In the genomic region with DNA sequence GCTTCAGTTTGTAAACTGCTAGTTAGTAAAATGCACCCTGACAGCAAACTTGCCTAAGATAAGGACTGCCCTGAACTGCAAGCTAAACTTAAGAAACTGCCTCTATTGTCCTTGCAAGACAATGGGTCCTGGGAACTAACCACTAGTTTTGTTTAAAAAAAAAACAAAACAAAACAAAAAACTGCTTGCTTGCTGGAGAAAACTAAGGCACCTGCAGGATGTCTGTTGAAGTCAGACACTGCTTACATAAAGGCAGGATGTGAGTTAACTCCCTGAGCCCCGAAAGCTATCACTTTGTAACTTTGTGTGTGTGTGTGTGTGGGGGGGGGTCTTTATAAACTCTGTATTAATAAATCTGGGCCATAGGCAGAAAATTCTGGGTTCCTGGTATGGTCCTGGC, we compare ENCODE assay signal across 27 mouse cellular contexts. TPM values are rescaled to one million over a fixed set of nuclear protein-coding genes. Genes with fewer than 3 reads are reported as not detected.
A peak's percentile ranks its signal among the peaks of the same experiment; 100 is the strongest.
DNase-seq lines count a peak whose midpoint lies in the region; ATAC-seq and TF ChIP-seq lines count a peak whose summit lies in the region.
"Had no signal": no experiment of that assay in that cellular context is flagged by ENCODE, and none has a peak within 500 bp of the region (broad histone marks: within the 10 kb centered on the region; RNA-seq: fewer than 3 reads in every experiment).

No protein-coding gene starts in this region.

- WGBS in forebrain, embryonic 10.5 days = 90% methylated on average over 1 of the region's 1 CpGs
- WGBS in forebrain, embryonic 12.5 days = 85% methylated on average over 1 of the region's 1 CpGs
- 93% methylated on average over 1 of the region's 1 CpGs for WGBS in midbrain, embryonic 11.5 days
- 75% methylated on average over 1 of the region's 1 CpGs for WGBS in midbrain, postnatal 0 days

- no peak for TF ChIP-seq CTCF in midbrain, postnatal 0 days (IDR thresholded peaks at IDR 0.05)

- peaks cover 16% of the 10 kb centered on the region for H3K36me3 ChIP-seq in forebrain, embryonic 10.5 days (replicated peaks)
- peaks cover 12% of the 10 kb centered on the region for H3K36me3 ChIP-seq in forebrain, embryonic 12.5 days (replicated peaks)
- H3K36me3 ChIP-seq in midbrain, embryonic 11.5 days (ENCODE audit: control insufficient read depth, insufficient read depth, low read length) = peaks cover 2% of the 10 kb centered on the region
- H3K36me3 ChIP-seq in midbrain, postnatal 0 days (ENCODE audit: insufficient read depth, low read length) = peaks cover 7% of the 10 kb centered on the region

- H3K9ac ChIP-seq in forebrain, embryonic 12.5 days = no peak overlapping the region
- no peak overlapping the region for H3K9ac ChIP-seq in midbrain, embryonic 11.5 days (ENCODE audit: low read length)
- H3K9ac ChIP-seq in midbrain, postnatal 0 days (replicated peaks; ENCODE audit: low read length, poor library complexity, severe bottlenecking) = no peak overlapping the region
- H3K9ac ChIP-seq: heart, embryonic 13.5 days; intestine, embryonic 15.5 days; limb, embryonic 13.5 days; lung, embryonic 15.5 days; midbrain, embryonic 12.5 days had no signal

- H3K4me2 ChIP-seq in forebrain, embryonic 12.5 days = no peak overlapping the region
- H3K4me2 ChIP-seq in midbrain, embryonic 11.5 days = no peak overlapping the region
- H3K4me2 ChIP-seq in midbrain, postnatal 0 days (ENCODE audit: low read depth, low read length, poor library complexity, severe bottlenecking) = no peak overlapping the region
- H3K4me2 ChIP-seq: intestine, embryonic 15.5 days; limb, embryonic 13.5 days; liver, embryonic 11.5 days had no signal

- DNase-seq in forebrain, embryonic 10.5 days (ENCODE audit: extremely low spot score, low spot score) = no peak
- DNase-seq in midbrain, embryonic 11.5 days (ENCODE audit: low spot score, missing footprints) = peak; percentile 47
- no peak for DNase-seq in midbrain, postnatal 0 days (ENCODE audit: low spot score)
- peak; percentile 76 for DNase-seq in thymus, postnatal 0 days (ENCODE audit: low spot score)
- no peak for DNase-seq in thymus, postnatal 36 days
- no peak for DNase-seq in urinary bladder, postnatal 4 days (ENCODE audit: low spot score in 2 of 2)
- DNase-seq: adrenal gland, postnatal 14 days; cerebellum, adult 11 months; cerebellum, postnatal 36 days; heart, postnatal 14 days; kidney, adult 2 months; kidney, postnatal 36 days had no signal

- no peak for ATAC-seq in forebrain, embryonic 12.5 days (ENCODE audit: low FRiP score)
- ATAC-seq in midbrain, embryonic 11.5 days (ENCODE audit: low FRiP score) = no peak
- ATAC-seq in midbrain, postnatal 0 days (ENCODE audit: low FRiP score) = no peak
- ATAC-seq: CD4-positive, CD25-positive, alpha-beta regulatory T cell, adult 4 months; forebrain, embryonic 16.5 days; hindbrain, postnatal 0 days; intestine, embryonic 15.5 days had no signal

- 0 out of 2 replicates have a peak overlapping the region, but pooled peaks have one; percentile 14 for H3K4me3 ChIP-seq in forebrain, embryonic 10.5 days
- H3K4me3 ChIP-seq in forebrain, embryonic 12.5 days (replicated peaks) = no peak overlapping the region
- no peak overlapping the region for H3K4me3 ChIP-seq in midbrain, embryonic 11.5 days (ENCODE audit: low read depth, low read length)
- H3K4me3 ChIP-seq in midbrain, postnatal 0 days (ENCODE audit: low read depth, low read length) = no peak overlapping the region
- H3K4me3 ChIP-seq: heart, embryonic 13.5 days; intestine, embryonic 15.5 days; layer of hippocampus, adult 2 months; left cerebral cortex, adult 2 months; limb, embryonic 13.5 days; lung, embryonic 15.5 days; neural tube, embryonic 12.5 days had no signal

- H3K27ac ChIP-seq in forebrain, embryonic 10.5 days = no peak overlapping the region
- H3K27ac ChIP-seq in forebrain, embryonic 12.5 days = no peak overlapping the region
- H3K27ac ChIP-seq in midbrain, embryonic 11.5 days (ENCODE audit: low read depth, low read length) = no peak overlapping the region
- H3K27ac ChIP-seq in midbrain, postnatal 0 days (ENCODE audit: low read depth, low read length) = no peak overlapping the region
- H3K27ac ChIP-seq: heart, embryonic 13.5 days; hindbrain, postnatal 0 days; intestine, embryonic 15.5 days; left cerebral cortex, adult 2 months; limb, embryonic 13.5 days; lung, embryonic 15.5 days; neural tube, embryonic 12.5 days had no signal

- no peaks in the 10 kb centered on the region for H3K27me3 ChIP-seq in forebrain, embryonic 10.5 days (ENCODE audit: poor library complexity, severe bottlenecking)
- H3K27me3 ChIP-seq in forebrain, embryonic 12.5 days = no peaks in the 10 kb centered on the region
- no peaks in the 10 kb centered on the region for H3K27me3 ChIP-seq in midbrain, embryonic 11.5 days (ENCODE audit: control insufficient read depth, insufficient read depth, low read length)
- no peaks in the 10 kb centered on the region for H3K27me3 ChIP-seq in midbrain, postnatal 0 days (ENCODE audit: insufficient read depth, low read length)
- H3K27me3 ChIP-seq: heart, embryonic 13.5 days; intestine, embryonic 15.5 days; limb, embryonic 13.5 days; lung, embryonic 15.5 days; midbrain, embryonic 12.5 days; neural tube, embryonic 12.5 days had no signal

- peaks cover 39% of the 10 kb centered on the region for H3K4me1 ChIP-seq in forebrain, embryonic 10.5 days
- peaks cover 30% of the 10 kb centered on the region for H3K4me1 ChIP-seq in forebrain, embryonic 12.5 days
- peaks cover 8% of the 10 kb centered on the region for H3K4me1 ChIP-seq in midbrain, embryonic 11.5 days (ENCODE audit: control insufficient read depth, insufficient read depth, low read length)
- peaks cover 6% of the 10 kb centered on the region; the same call in 1 of the 2 replicates for H3K4me1 ChIP-seq in midbrain, postnatal 0 days (ENCODE audit: insufficient read depth, low read length)

- peaks cover 1% of the 10 kb centered on the region; the same call in 1 of the 2 replicates for H3K9me3 ChIP-seq in forebrain, embryonic 10.5 days
- H3K9me3 ChIP-seq in forebrain, embryonic 12.5 days = no peaks in the 10 kb centered on the region
- H3K9me3 ChIP-seq in midbrain, embryonic 11.5 days (ENCODE audit: control insufficient read depth, low read length) = no peaks in the 10 kb centered on the region
- no peaks in the 10 kb centered on the region for H3K9me3 ChIP-seq in midbrain, postnatal 0 days (ENCODE audit: low read length)
- H3K9me3 ChIP-seq: intestine, embryonic 15.5 days; limb, embryonic 13.5 days; lung, embryonic 15.5 days; midbrain, embryonic 12.5 days; neural tube, embryonic 12.5 days had no signal

RNA-seq across cellular contexts. Expression of a gene that starts 1.3 kb away (rescaled TPM):
- 30.6 and 33.0 TPM in 2 replicates for polyA plus RNA-seq in forebrain, embryonic 10.5 days (2016; fragmentation: Nextera tagmentation; extraction: Ambion mirVana)
- polyA plus RNA-seq in forebrain, embryonic 12.5 days (2016; fragmentation: Nextera tagmentation; extraction: Ambion mirVana) = 31.7 and 34.6 TPM in 2 replicates
- 32.1 and 34.4 TPM in 2 replicates for polyA plus RNA-seq in midbrain, embryonic 11.5 days (2014; fragmentation: Nextera tagmentation; extraction: Ambion mirVana)
- 36.1 and 42.6 TPM in 2 replicates for total RNA-seq in midbrain, postnatal 0 days (2014; rRNA removed)
- polyA plus RNA-seq in midbrain, postnatal 0 days (2015; fragmentation: Nextera tagmentation; extraction: Ambion mirVana) = 15.1 and 15.5 TPM in 2 replicates
- polyA plus RNA-seq in thymus, postnatal 0 days (2015; fragmentation: Nextera tagmentation; extraction: Ambion mirVana) = 6.6 and 7.0 TPM in 2 replicates

RNA-seq across cellular contexts. Expression of a gene that starts 28.3 kb away (rescaled TPM):
- 60.5 and 62.8 TPM in 2 replicates for polyA plus RNA-seq in forebrain, embryonic 10.5 days (2016; fragmentation: Nextera tagmentation; extraction: Ambion mirVana)
- polyA plus RNA-seq in forebrain, embryonic 12.5 days (2016; fragmentation: Nextera tagmentation; extraction: Ambion mirVana) = 67.7 and 74.1 TPM in 2 replicates
- polyA plus RNA-seq in midbrain, embryonic 11.5 days (2014; fragmentation: Nextera tagmentation; extraction: Ambion mirVana) = 36.5 and 39.2 TPM in 2 replicates
- total RNA-seq in midbrain, postnatal 0 days (2014; rRNA removed) = 34.5 and 42.9 TPM in 2 replicates
- polyA plus RNA-seq in midbrain, postnatal 0 days (2015; fragmentation: Nextera tagmentation; extraction: Ambion mirVana) = 38.1 and 40.9 TPM in 2 replicates
- 42.5 and 44.3 TPM in 2 replicates for polyA plus RNA-seq in thymus, postnatal 0 days (2015; fragmentation: Nextera tagmentation; extraction: Ambion mirVana)

RNA-seq across cellular contexts. Expression of a gene that starts 28.5 kb away (rescaled TPM):
- 12.2 and 12.8 TPM in 2 replicates for polyA plus RNA-seq in forebrain, embryonic 10.5 days (2016; fragmentation: Nextera tagmentation; extraction: Ambion mirVana)
- polyA plus RNA-seq in forebrain, embryonic 12.5 days (2016; fragmentation: Nextera tagmentation; extraction: Ambion mirVana) = 12.7 and 16.3 TPM in 2 replicates
- 13.4 and 15.8 TPM in 2 replicates for polyA plus RNA-seq in midbrain, embryonic 11.5 days (2014; fragmentation: Nextera tagmentation; extraction: Ambion mirVana)
- total RNA-seq in midbrain, postnatal 0 days (2014; rRNA removed) = 6.7 and 8.1 TPM in 2 replicates
- polyA plus RNA-seq in midbrain, postnatal 0 days (2015; fragmentation: Nextera tagmentation; extraction: Ambion mirVana) = 11.8 and 13.5 TPM in 2 replicates
- 2.8 and 3.5 TPM in 2 replicates for polyA plus RNA-seq in thymus, postnatal 0 days (2015; fragmentation: Nextera tagmentation; extraction: Ambion mirVana)

RNA-seq across cellular contexts. Expression of a gene that starts 43.7 kb away (rescaled TPM):
- 42.4 and 45.0 TPM in 2 replicates for polyA plus RNA-seq in forebrain, embryonic 10.5 days (2016; fragmentation: Nextera tagmentation; extraction: Ambion mirVana)
- 56.6 and 60.7 TPM in 2 replicates for polyA plus RNA-seq in forebrain, embryonic 12.5 days (2016; fragmentation: Nextera tagmentation; extraction: Ambion mirVana)
- 55.1 and 56.2 TPM in 2 replicates for polyA plus RNA-seq in midbrain, embryonic 11.5 days (2014; fragmentation: Nextera tagmentation; extraction: Ambion mirVana)
- total RNA-seq in midbrain, postnatal 0 days (2014; rRNA removed) = 54.0 and 60.9 TPM in 2 replicates
- polyA plus RNA-seq in midbrain, postnatal 0 days (2015; fragmentation: Nextera tagmentation; extraction: Ambion mirVana) = 62.5 and 64.7 TPM in 2 replicates
- 55.2 and 62.1 TPM in 2 replicates for polyA plus RNA-seq in thymus, postnatal 0 days (2015; fragmentation: Nextera tagmentation; extraction: Ambion mirVana)

RNA-seq across cellular contexts. Expression of a gene that starts 55.7 kb away (rescaled TPM):
- polyA plus RNA-seq in forebrain, embryonic 10.5 days (2016; fragmentation: Nextera tagmentation; extraction: Ambion mirVana) = 6.2 TPM in 2 replicates
- polyA plus RNA-seq in forebrain, embryonic 12.5 days (2016; fragmentation: Nextera tagmentation; extraction: Ambion mirVana) = 4.2 and 4.7 TPM in 2 replicates
- polyA plus RNA-seq in midbrain, embryonic 11.5 days (2014; fragmentation: Nextera tagmentation; extraction: Ambion mirVana) = 4.0 and 8.4 TPM in 2 replicates
- 1.9 and 2.7 TPM in 2 replicates for total RNA-seq in midbrain, postnatal 0 days (2014; rRNA removed)
- polyA plus RNA-seq in midbrain, postnatal 0 days (2015; fragmentation: Nextera tagmentation; extraction: Ambion mirVana) = 8.7 and 9.7 TPM in 2 replicates
- polyA plus RNA-seq in thymus, postnatal 0 days (2015; fragmentation: Nextera tagmentation; extraction: Ambion mirVana) = 10.8 and 16.1 TPM in 2 replicates
- total RNA-seq: adrenal gland, postnatal 14 days; gastrocnemius, adult 8-10 months; heart, adult 8-10 months; heart, postnatal 14 days; layer of hippocampus, adult 2 months had no signal
- polyA plus RNA-seq: kidney, adult 2 months had no signal

Comparison
In these comparisons a context has a peak if more than half of its experiments do, and no peak if none do; other contexts are left out.
1. DNase-seq: peak in midbrain, embryonic 11.5 days (single experiment) and thymus, postnatal 0 days (single experiment); none in forebrain, embryonic 10.5 days (single experiment), midbrain, postnatal 0 days (single experiment), thymus, postnatal 36 days (0 of 2) and urinary bladder, postnatal 4 days (0 of 2).